Comparison of ENCODE assay signal across 8 mouse cellular contexts in the genomic region with DNA sequence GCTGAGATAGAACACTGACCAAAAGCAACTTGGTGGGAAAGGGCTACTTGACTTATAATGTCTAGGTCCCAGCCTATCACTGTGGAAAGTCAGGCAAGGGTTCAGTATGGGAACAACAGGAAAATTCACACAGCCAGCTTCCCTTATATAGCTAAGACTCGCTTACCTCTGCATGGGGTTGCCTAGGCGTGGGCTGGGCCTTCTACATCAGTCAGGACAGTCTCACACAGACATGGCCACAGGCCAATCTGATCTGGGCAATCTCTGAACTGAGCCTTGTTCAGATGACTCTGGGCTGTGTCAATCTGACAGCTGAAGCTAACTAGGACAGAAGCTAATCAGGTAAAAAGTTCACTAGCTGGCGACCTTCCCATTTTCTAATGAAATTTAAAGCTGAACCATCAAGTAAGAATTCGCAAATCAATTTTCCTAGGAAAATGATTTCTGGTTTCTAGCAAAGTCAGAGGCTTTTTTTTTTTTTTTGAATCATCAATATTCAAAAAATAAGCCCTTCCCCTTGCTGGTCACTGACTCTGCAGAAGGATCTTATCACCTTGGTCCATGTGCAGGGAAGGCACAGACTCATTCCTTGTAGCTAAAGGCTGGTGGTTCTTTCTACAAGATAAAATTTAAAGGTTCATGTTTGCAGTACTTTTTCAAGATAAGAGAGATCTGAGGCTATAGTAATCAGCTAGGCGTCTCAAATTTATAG.
DNase-seq lines count a peak whose midpoint lies in the region; ATAC-seq and TF ChIP-seq lines count a peak whose summit lies in the region.
"Had no signal": no experiment of that assay in that cellular context is flagged by ENCODE, and none has a peak within 500 bp of the region (broad histone marks: within the 10 kb centered on the region; RNA-seq: fewer than 3 reads in every experiment).

No protein-coding gene starts in this region.

- H3K27me3 ChIP-seq in lung, embryonic 16.5 days (ENCODE audit: control insufficient read depth, insufficient read depth, low read depth, low read length) = no peaks in the 10 kb centered on the region
- no peaks in the 10 kb centered on the region for H3K27me3 ChIP-seq in intestine, embryonic 16.5 days (replicated peaks; ENCODE audit: control insufficient read depth, insufficient read depth, low read length)

- no peak for DNase-seq in lung, adult 18-20 months
- DNase-seq in retina, embryonic 14.5 days (ENCODE audit: low spot score) = peak; percentile 42
- DNase-seq in layer of hippocampus, adult 9-11 months = no peak
- DNase-seq in left cerebral cortex, postnatal 25 days (ENCODE audit: low spot score in 2 of 2) = no peak
- DNase-seq: right cerebral cortex, postnatal 14 days had no signal

- H3K9ac ChIP-seq in lung, embryonic 16.5 days (ENCODE audit: low read length) = peak overlapping the region; percentile 27; the same call in 1 of the 2 replicates
- H3K9ac ChIP-seq in intestine, embryonic 16.5 days (ENCODE audit: low read depth, low read length) = no peak overlapping the region

- H3K4me1 ChIP-seq in lung, embryonic 16.5 days (replicated peaks; ENCODE audit: control insufficient read depth, insufficient read depth, low read length) = peaks cover 58% of the 10 kb centered on the region
- H3K4me1 ChIP-seq in embryonic fibroblast, embryonic 13.5 days (ENCODE audit: control insufficient read depth, insufficient read depth, low read length) = peaks cover 23% of the 10 kb centered on the region
- H3K4me1 ChIP-seq in intestine, embryonic 16.5 days (ENCODE audit: control insufficient read depth, insufficient read depth, low read length) = peaks cover 14% of the 10 kb centered on the region

- H3K9me3 ChIP-seq in lung, embryonic 16.5 days (ENCODE audit: control insufficient read depth, low read length) = no peaks in the 10 kb centered on the region
- H3K9me3 ChIP-seq in intestine, embryonic 16.5 days (ENCODE audit: control insufficient read depth, low read length) = no peaks in the 10 kb centered on the region

- TF ChIP-seq POLR2A in embryonic fibroblast, embryonic 13.5 days (IDR thresholded peaks at IDR 0.05; ENCODE audit: low read depth, low read length) = no peak

- peak; percentile 39; the same call in 1 of the 2 replicates for ATAC-seq in lung, embryonic 16.5 days (ENCODE audit: low read depth)
- peak; percentile 74 for ATAC-seq in intestine, embryonic 16.5 days

- H3K36me3 ChIP-seq in lung, embryonic 16.5 days (ENCODE audit: control insufficient read depth, insufficient read depth, low read length) = peaks cover 6% of the 10 kb centered on the region; the same call in 1 of the 2 replicates
- H3K36me3 ChIP-seq in intestine, embryonic 16.5 days (ENCODE audit: control insufficient read depth, insufficient read depth, low read length) = no peaks in the 10 kb centered on the region

- intact Hi-C loops in left cerebral cortex, postnatal 25 days (cut with DNase I) = no loop called here

- 52% methylated on average over 5 of the region's 5 CpGs for WGBS in lung, embryonic 16.5 days
- WGBS in intestine, embryonic 16.5 days = 41% methylated on average over 5 of the region's 5 CpGs

- H3K4me2 ChIP-seq in lung, embryonic 16.5 days (ENCODE audit: low read depth, low read length) = no peak overlapping the region
- no peak overlapping the region for H3K4me2 ChIP-seq in intestine, embryonic 16.5 days (ENCODE audit: low read depth, low read length)

- H3K27ac ChIP-seq in lung, embryonic 16.5 days (ENCODE audit: low read length) = peak overlapping the region; percentile 76
- H3K27ac ChIP-seq in embryonic fibroblast, embryonic 13.5 days (ENCODE audit: insufficient read depth, low read length) = peak overlapping the region; percentile 90
- H3K27ac ChIP-seq in intestine, embryonic 16.5 days (ENCODE audit: low read length) = peak overlapping the region; percentile 40

- TF ChIP-seq CTCF in embryonic fibroblast, embryonic 13.5 days (IDR thresholded peaks at IDR 0.05; ENCODE audit: borderline replicate concordance, insufficient read depth, low read length) = no peak

- no peak overlapping the region for H3K4me3 ChIP-seq in lung, embryonic 16.5 days (ENCODE audit: low read length)
- H3K4me3 ChIP-seq in embryonic fibroblast, embryonic 13.5 days (ENCODE audit: insufficient read depth, low read length) = no peak overlapping the region
- H3K4me3 ChIP-seq in intestine, embryonic 16.5 days (ENCODE audit: low read length) = no peak overlapping the region

Comparison
In these comparisons a context has a peak if more than half of its experiments do, and no peak if none do; other contexts are left out.
1. H3K27ac ChIP-seq: peak in every context shown above with its lines; median percentile 90 in embryonic fibroblast, embryonic 13.5 days; 76 in lung, embryonic 16.5 days; 40 in intestine, embryonic 16.5 days.